Mouse (Mus musculus): ENCODE results near the gene Mtm1. TPM values are rescaled to one million over a fixed set of nuclear protein-coding genes. Genes with fewer than 3 reads are reported as not detected.
"Not testable (repeated sequence)": the region's sequence is repeated elsewhere in the genome, so short reads cannot be mapped to it uniquely, and the experiment has no call there.

The Mtm1 gene
- polyA plus RNA-seq, 1 experiment from 2014 or later: 5.0 TPM

GRCm38 (mm10) chrX:71287088-71287487, 76.5 kb downstream of the Mtm1 start:
- no peak overlapping the region for H3K27ac ChIP-seq
- no peak overlapping the region for H3K4me3 ChIP-seq
- no peaks in the 10 kb centered on the region for H3K9me3 ChIP-seq (replicated peaks)
- no peak overlapping the region for H3K9ac ChIP-seq
- H3K36me3 ChIP-seq: no peaks in the 10 kb centered on the region
- ATAC-seq (replicated peaks; ENCODE audit: insufficient number of reproducible peaks, insufficient read depth, low FRiP score, low read depth): no peak
- H3K4me1 ChIP-seq (replicated peaks): no peaks in the 10 kb centered on the region
- no peak overlapping the region for H3K4me2 ChIP-seq
- 84% methylated on average over 7 of the region's 7 CpGs for WGBS
- H3K27me3 ChIP-seq: no peaks in the 10 kb centered on the region

GRCm38 (mm10) chrX:71294191-71294590, 83.6 kb downstream of the Mtm1 start:
- WGBS: 72% methylated on average over 2 of the region's 2 CpGs

GRCm38 (mm10) chrX:71296005-71296404, 85.4 kb downstream of the Mtm1 start:
- no peak overlapping the region for H3K27ac ChIP-seq
- H3K4me1 ChIP-seq (replicated peaks): no peaks in the 10 kb centered on the region
- no peak overlapping the region for H3K4me2 ChIP-seq
- H3K36me3 ChIP-seq: no peaks in the 10 kb centered on the region
- no peak overlapping the region for H3K9ac ChIP-seq
- H3K4me3 ChIP-seq: no peak overlapping the region
- H3K27me3 ChIP-seq: no peaks in the 10 kb centered on the region
- H3K9me3 ChIP-seq (replicated peaks): no peaks in the 10 kb centered on the region
- 83% methylated on average over 2 of the region's 2 CpGs for WGBS
- no peak for ATAC-seq (replicated peaks; ENCODE audit: insufficient number of reproducible peaks, insufficient read depth, low FRiP score, low read depth)

More at GRCm38 (mm10) chrX:71294191-71294590, 83.6 kb downstream of the Mtm1 start:
- ATAC-seq (replicated peaks; ENCODE audit: insufficient number of reproducible peaks, insufficient read depth, low FRiP score, low read depth): no peak
- Histone ChIP-seq H3K27ac (no peak overlapping the region), H3K9ac (no peak overlapping the region), H3K27me3 (no peaks in the 10 kb centered on the region), H3K9me3 (replicated peaks) (no peaks in the 10 kb centered on the region), H3K4me3 (no peak overlapping the region), H3K36me3 (no peaks in the 10 kb centered on the region), H3K4me1 (replicated peaks) (no peaks in the 10 kb centered on the region), H3K4me2 (no peak overlapping the region)

GRCm38 (mm10) chrX:71302148-71302547, 91.6 kb downstream of the Mtm1 start:
- Histone ChIP-seq H3K36me3 (no peaks in the 10 kb centered on the region), H3K27me3 (no peaks in the 10 kb centered on the region), H3K9ac (no peak overlapping the region), H3K4me2 (no peak overlapping the region), H3K27ac (no peak overlapping the region), H3K4me3 (no peak overlapping the region), H3K9me3 (replicated peaks) (no peaks in the 10 kb centered on the region), H3K4me1 (replicated peaks) (no peaks in the 10 kb centered on the region)
- no peak for ATAC-seq (replicated peaks; ENCODE audit: insufficient number of reproducible peaks, insufficient read depth, low FRiP score, low read depth)
- 86% methylated on average over 5 of the region's 5 CpGs for WGBS

GRCm38 (mm10) chrX:71311229-71311628, 100.7 kb downstream of the Mtm1 start:
- Histone ChIP-seq H3K4me1 (replicated peaks) (no peaks in the 10 kb centered on the region), H3K9ac (no peak overlapping the region)
- WGBS: 30% methylated on average over 8 of the region's 8 CpGs

GRCm38 (mm10) chrX:71314380-71314779, 103.8 kb downstream of the Mtm1 start:
- no peaks in the 10 kb centered on the region for H3K9me3 ChIP-seq (replicated peaks)
- no peaks in the 10 kb centered on the region for H3K36me3 ChIP-seq
- 62% methylated on average over 5 of the region's 5 CpGs for WGBS

More at GRCm38 (mm10) chrX:71311229-71311628, 100.7 kb downstream of the Mtm1 start:
- ATAC-seq (replicated peaks; ENCODE audit: insufficient number of reproducible peaks, insufficient read depth, low FRiP score, low read depth): no peak
- Histone ChIP-seq H3K27ac (no peak overlapping the region), H3K9me3 (replicated peaks) (no peaks in the 10 kb centered on the region), H3K36me3 (no peaks in the 10 kb centered on the region), H3K27me3 (no peaks in the 10 kb centered on the region), H3K4me2 (no peak overlapping the region), H3K4me3 (no peak overlapping the region)

GRCm38 (mm10) chrX:71352033-71352432, 141.5 kb downstream of the Mtm1 start:
- H3K27me3 ChIP-seq: no peaks in the 10 kb centered on the region

More at GRCm38 (mm10) chrX:71314380-71314779, 103.8 kb downstream of the Mtm1 start:
- Histone ChIP-seq H3K27ac (no peak overlapping the region), H3K4me3 (no peak overlapping the region), H3K9ac (no peak overlapping the region), H3K27me3 (no peaks in the 10 kb centered on the region), H3K4me2 (no peak overlapping the region), H3K4me1 (replicated peaks) (no peaks in the 10 kb centered on the region)
- no peak for ATAC-seq (replicated peaks; ENCODE audit: insufficient number of reproducible peaks, insufficient read depth, low FRiP score, low read depth)

GRCm38 (mm10) chrX:71355331-71355730, 144.8 kb downstream of the Mtm1 start:
- Histone ChIP-seq H3K4me2 (no peak overlapping the region), H3K4me3 (no peak overlapping the region), H3K9ac (no peak overlapping the region), H3K4me1 (replicated peaks) (no peaks in the 10 kb centered on the region), H3K36me3 (no peaks in the 10 kb centered on the region), H3K9me3 (replicated peaks) (no peaks in the 10 kb centered on the region), H3K27me3 (no peaks in the 10 kb centered on the region), H3K27ac (no peak overlapping the region)
- no peak for ATAC-seq (replicated peaks; ENCODE audit: insufficient number of reproducible peaks, insufficient read depth, low FRiP score, low read depth)
- WGBS: 41% methylated on average over 1 of the region's 1 CpGs

More at GRCm38 (mm10) chrX:71352033-71352432, 141.5 kb downstream of the Mtm1 start:
- no peaks in the 10 kb centered on the region for H3K9me3 ChIP-seq (replicated peaks)
- H3K4me1 ChIP-seq (replicated peaks): no peaks in the 10 kb centered on the region
- no peak overlapping the region for H3K4me2 ChIP-seq
- H3K9ac ChIP-seq: no peak overlapping the region
- no peak for ATAC-seq (replicated peaks; ENCODE audit: insufficient number of reproducible peaks, insufficient read depth, low FRiP score, low read depth)
- H3K27ac ChIP-seq: no peak overlapping the region
- 69% methylated on average over 1 of the region's 1 CpGs for WGBS
- H3K4me3 ChIP-seq: no peak overlapping the region
- no peaks in the 10 kb centered on the region for H3K36me3 ChIP-seq

GRCm38 (mm10) chrX:71361793-71362192, 151.2 kb downstream of the Mtm1 start:
- not testable (repeated sequence) for H3K4me3 ChIP-seq; H3K27ac ChIP-seq; H3K9me3 ChIP-seq (replicated peaks); H3K27me3 ChIP-seq; H3K9ac ChIP-seq; H3K36me3 ChIP-seq; ATAC-seq (replicated peaks; ENCODE audit: insufficient number of reproducible peaks, insufficient read depth, low FRiP score, low read depth); H3K4me1 ChIP-seq (replicated peaks); H3K4me2 ChIP-seq
- 86% methylated on average over 10 of the region's 10 CpGs for WGBS

- Histone ChIP-seq H3K27ac (peak overlapping the region; percentile 81), H3K27me3 (no peaks in the 10 kb centered on the region), H3K9me3 (replicated peaks) (no peaks in the 10 kb centered on the region), H3K9ac (peak overlapping the region; percentile 75), H3K4me1 (replicated peaks) (no peaks in the 10 kb centered on the region), H3K4me3 (peak overlapping the region; percentile 72), H3K36me3 (no peaks in the 10 kb centered on the region), H3K4me2 (peak overlapping the region; percentile 62)
- no peak for ATAC-seq (replicated peaks; ENCODE audit: insufficient number of reproducible peaks, insufficient read depth, low FRiP score, low read depth)
- WGBS: 61% methylated on average over 5 of the region's 5 CpGs
Observed at GRCm38 (mm10) chrX:71364062-71364461, 153.5 kb downstream of the Mtm1 start.

GRCm38 (mm10) chrX:71364554-71364991, 154.0 kb downstream of the Mtm1 start, which contains the start of gene Mtmr1:
Mtmr1 (plus strand) TSS chrX:71364760.
- H3K27ac ChIP-seq: peak within 1 kb of the TSS; percentile 81
- H3K27me3 ChIP-seq: no peaks in the 10 kb centered on the region
- H3K4me2 ChIP-seq: peak within 1 kb of the TSS; percentile 62
- no peaks in the 10 kb centered on the region for H3K9me3 ChIP-seq (replicated peaks)
- peak within 1 kb of the TSS; percentile 75 for H3K9ac ChIP-seq
- peak within 1 kb of the TSS; percentile 72 for H3K4me3 ChIP-seq
- H3K4me1 ChIP-seq (replicated peaks): no peaks in the 10 kb centered on the region
- 20% methylated on average over 29 of the region's 47 CpGs for WGBS
- ATAC-seq (replicated peaks; ENCODE audit: insufficient number of reproducible peaks, insufficient read depth, low FRiP score, low read depth): peak; percentile 90
- H3K36me3 ChIP-seq: no peaks in the 10 kb centered on the region

GRCm38 (mm10) chrX:71365011-71365410, 154.4 kb downstream of the Mtm1 start:
- Histone ChIP-seq H3K4me3 (peak overlapping the region; percentile 72), H3K27me3 (no peaks in the 10 kb centered on the region), H3K4me1 (replicated peaks) (no peaks in the 10 kb centered on the region), H3K9ac (peak overlapping the region; percentile 75), H3K9me3 (replicated peaks) (no peaks in the 10 kb centered on the region), H3K36me3 (no peaks in the 10 kb centered on the region), H3K4me2 (peak overlapping the region; percentile 62), H3K27ac (peak overlapping the region; percentile 81)
- WGBS: 15% methylated on average over 19 of the region's 20 CpGs
- peak; percentile 75 for ATAC-seq (replicated peaks; ENCODE audit: insufficient number of reproducible peaks, insufficient read depth, low FRiP score, low read depth)
